Mouse (Mus musculus) liver, adult (tissue): Measurements from ENCODE around the gene Stx11.

Experiments used
- GATA4 ChIP-seq: IDR thresholded peaks from 2 replicates; pipeline ENCODE4 v1.6.1; 2014; ENCODE audit warnings: mild to moderate bottlenecking, low read length; ENCODE audit not compliant: insufficient replicate concordance

Gene Stx11

GRCm38 (mm10) chr10:12909891-12910290, 54.2 kb downstream of the Stx11 start:
- no peak for TF ChIP-seq GATA4

- TF ChIP-seq GATA4, result no peak
These were observed 54.9 kb downstream of the Stx11 start for GRCm38 (mm10) chr10:12909179-12909578.

GRCm38 (mm10) chr10:12904140-12904528, 60.0 kb downstream of the Stx11 start:
- TF ChIP-seq GATA4, result no peak

- no peak for TF ChIP-seq GATA4
These were observed 60.5 kb downstream of the Stx11 start for GRCm38 (mm10) chr10:12903440-12904139.

- no peak for TF ChIP-seq GATA4
These were observed 64.2 kb downstream of the Stx11 start for GRCm38 (mm10) chr10:12899901-12900300.

GRCm38 (mm10) chr10:12893339-12893738, 70.8 kb downstream of the Stx11 start:
- no peak for TF ChIP-seq GATA4

GRCm38 (mm10) chr10:12888373-12888772, 75.7 kb downstream of the Stx11 start:
- no peak for TF ChIP-seq GATA4
